Mouse (Mus musculus) left cerebral cortex, adult 8-10 months (tissue): Measurements from ENCODE around the gene Mdga1. TPM values are rescaled to one million over a fixed set of nuclear protein-coding genes. Genes with fewer than 3 reads are reported as not detected.
A peak's percentile ranks its signal among the peaks of the same experiment; 100 is the strongest.

Experiments used
- DNase-seq, 2 experiments: peaks; one replicate each; pipeline ENCODE4 v3.0.0; 2022; ENCODE audit warnings: low spot score in 2 of 2
- total RNA-seq, 4 experiments: library from RNA; stranded (reverse); gene quantifications; 2 replicates each; pipeline ENCODE4 v1.2.4; 2022

Gene Mdga1
- total RNA-seq, 4 experiments from 2014 or later, result 17.9 to 32.2 (median 20.4) TPM

GRCm38 (mm10) chr17:29920089-29920488 lies 49.8 kb downstream of the Mdga1 start:
- no peak for DNase-seq

- no peak for DNase-seq
These were observed 50.4 kb downstream of the Mdga1 start for GRCm38 (mm10) chr17:29919552-29919920.

GRCm38 (mm10) chr17:29918791-29919551 lies 50.9 kb downstream of the Mdga1 start:
- DNase-seq, result no peak

GRCm38 (mm10) chr17:29916968-29917367 lies 52.9 kb downstream of the Mdga1 start:
- no peak for DNase-seq

- DNase-seq, result no peak
These were observed 54.1 kb downstream of the Mdga1 start for GRCm38 (mm10) chr17:29915820-29916219.

- no peak for DNase-seq
These were observed 56.5 kb downstream of the Mdga1 start for GRCm38 (mm10) chr17:29913301-29913965.

- DNase-seq, result no peak
These were observed 57.2 kb downstream of the Mdga1 start for GRCm38 (mm10) chr17:29912733-29913132.

GRCm38 (mm10) chr17:29909031-29909430 lies 60.9 kb downstream of the Mdga1 start:
- DNase-seq, result no peak

GRCm38 (mm10) chr17:29904694-29905093 lies 65.2 kb downstream of the Mdga1 start:
- no peak for DNase-seq

- DNase-seq, result no peak
These were observed 67.3 kb downstream of the Mdga1 start for GRCm38 (mm10) chr17:29902406-29903155.

GRCm38 (mm10) chr17:29900289-29900688 lies 69.6 kb downstream of the Mdga1 start:
- DNase-seq, result no peak

- DNase-seq, result no peak
These were observed 73.5 kb downstream of the Mdga1 start for GRCm38 (mm10) chr17:29896181-29897054.

GRCm38 (mm10) chr17:29895566-29895965 lies 74.3 kb downstream of the Mdga1 start:
- no peak for DNase-seq

GRCm38 (mm10) chr17:29894965-29895364 lies 74.9 kb downstream of the Mdga1 start:
- no peak for DNase-seq

GRCm38 (mm10) chr17:29890451-29891110 lies 79.3 kb downstream of the Mdga1 start:
- DNase-seq, result peak in 1 of 2 experiments; percentile 37

GRCm38 (mm10) chr17:29888981-29889980 lies 80.6 kb downstream of the Mdga1 start:
- peak; percentile 39 for DNase-seq

- DNase-seq, result peak in 1 of 2 experiments; percentile 37
These were observed 81.7 kb downstream of the Mdga1 start for GRCm38 (mm10) chr17:29887881-29888826.

- no peak for DNase-seq
These were observed 82.5 kb downstream of the Mdga1 start for GRCm38 (mm10) chr17:29887271-29887880.
